ENCODE assay signal across 19 mouse cellular contexts in genomic region chr3:90134483-90134882, GRCm38 (mm10). TPM values are rescaled to one million over a fixed set of nuclear protein-coding genes. Genes with fewer than 3 reads are reported as not detected.
A peak's percentile ranks its signal among the peaks of the same experiment; 100 is the strongest.
DNase-seq lines count a peak whose midpoint lies in the region; ATAC-seq lines count a peak whose summit lies in the region.
"Had no signal": no experiment of that assay in that cellular context is flagged by ENCODE, and none has a peak within 500 bp of the region (broad histone marks: within the 10 kb centered on the region; RNA-seq: fewer than 3 reads in every experiment).

No protein-coding gene starts in this region.

- DNase-seq in embryo, embryonic 10 days (ENCODE audit: low spot score) = peak; percentile 33
- no peak for DNase-seq in embryo, embryonic 9.5 days (ENCODE audit: extremely low spot score)
- no peak for DNase-seq in lung, postnatal 4 days
- peak; percentile 42 for DNase-seq in embryo, embryonic 11 days
- peak; percentile 54 for DNase-seq in mesoderm, embryonic 11.5 days (ENCODE audit: low read depth, low spot score)
- no peak for DNase-seq in frontal cortex, postnatal 25 days (ENCODE audit: low spot score in 2 of 2)
- DNase-seq: B cell, adult 2 months; cerebellum, postnatal 25 days; retina, postnatal 1 day; thymus, postnatal 25 days had no signal

- no peak overlapping the region for H3K4me2 ChIP-seq in lung, embryonic 16.5 days (ENCODE audit: low read depth, low read length)
- H3K4me2 ChIP-seq: forebrain, embryonic 12.5 days; heart, embryonic 15.5 days; limb, embryonic 12.5 days; liver, embryonic 15.5 days; stomach, embryonic 15.5 days had no signal

- H3K4me1 ChIP-seq in lung, embryonic 16.5 days (replicated peaks; ENCODE audit: control insufficient read depth, insufficient read depth, low read length) = 0 out of 2 replicates have a peak, but pooled peaks cover 3% of the 10 kb centered on the region
- H3K4me1 ChIP-seq: forebrain, embryonic 12.5 days; heart, embryonic 15.5 days; liver, embryonic 15.5 days; midbrain, embryonic 10.5 days; stomach, embryonic 15.5 days had no signal

- H3K9ac ChIP-seq in lung, embryonic 16.5 days (ENCODE audit: low read length) = no peak overlapping the region
- H3K9ac ChIP-seq: forebrain, embryonic 12.5 days; heart, embryonic 15.5 days; limb, embryonic 12.5 days; liver, embryonic 15.5 days; stomach, embryonic 15.5 days had no signal

- no peak overlapping the region for H3K4me3 ChIP-seq in lung, embryonic 16.5 days (ENCODE audit: low read length)
- H3K4me3 ChIP-seq: forebrain, embryonic 12.5 days; heart, embryonic 15.5 days; layer of hippocampus, adult 2 months; left cerebral cortex, adult 2 months; limb, embryonic 12.5 days; liver, embryonic 15.5 days; midbrain, embryonic 10.5 days; stomach, embryonic 15.5 days had no signal

- H3K27ac ChIP-seq in lung, embryonic 16.5 days (ENCODE audit: low read length) = peak overlapping the region; percentile 44
- H3K27ac ChIP-seq: forebrain, embryonic 12.5 days; heart, embryonic 15.5 days; layer of hippocampus, adult 2 months; left cerebral cortex, adult 2 months; limb, embryonic 12.5 days; liver, embryonic 15.5 days; midbrain, embryonic 10.5 days; stomach, embryonic 15.5 days had no signal

- ATAC-seq in lung, embryonic 16.5 days (ENCODE audit: low read depth) = peak; percentile 67; the same call in 1 of the 2 replicates

- WGBS in lung, embryonic 16.5 days = 21% methylated on average over 3 of the region's 3 CpGs

- H3K36me3 ChIP-seq in lung, embryonic 16.5 days (ENCODE audit: control insufficient read depth, insufficient read depth, low read length) = no peaks in the 10 kb centered on the region
- H3K36me3 ChIP-seq: forebrain, embryonic 12.5 days; heart, embryonic 15.5 days; limb, embryonic 12.5 days; liver, embryonic 15.5 days; midbrain, embryonic 10.5 days; stomach, embryonic 15.5 days had no signal

- H3K27me3 ChIP-seq in lung, embryonic 16.5 days (ENCODE audit: control insufficient read depth, insufficient read depth, low read depth, low read length) = no peaks in the 10 kb centered on the region
- H3K27me3 ChIP-seq: forebrain, embryonic 12.5 days; heart, embryonic 15.5 days; limb, embryonic 12.5 days; liver, embryonic 15.5 days; stomach, embryonic 15.5 days had no signal

- no peaks in the 10 kb centered on the region for H3K9me3 ChIP-seq in lung, embryonic 16.5 days (ENCODE audit: control insufficient read depth, low read length)
- H3K9me3 ChIP-seq: forebrain, embryonic 12.5 days; heart, embryonic 15.5 days; limb, embryonic 12.5 days; liver, embryonic 15.5 days; midbrain, embryonic 10.5 days; stomach, embryonic 15.5 days had no signal

RNA-seq across cellular contexts. Expression of gene Nup210l, which starts 30.6 kb away (rescaled TPM):
- 0.41 and 0.44 TPM in 2 replicates for polyA plus RNA-seq in lung, embryonic 16.5 days (2015; fragmentation: Nextera tagmentation; extraction: Ambion mirVana)

Comparison
In these comparisons a context has a peak if more than half of its experiments do, and no peak if none do; other contexts are left out.
1. DNase-seq: peak in embryo, embryonic 10 days (single experiment), embryo, embryonic 11 days (single experiment) and mesoderm, embryonic 11.5 days (single experiment); none in embryo, embryonic 9.5 days (single experiment), lung, postnatal 4 days (0 of 2) and frontal cortex, postnatal 25 days (0 of 2).